Mouse (Mus musculus) G1E (cell line): Measurements from ENCODE around the gene Gm13288.

Experiments used
- CTCF ChIP-seq: IDR thresholded peaks from 2 replicates; pipeline ENCODE4 v1.5.1; 2012; ENCODE audit warnings: low read depth, low read length, inconsistent platforms, mixed read lengths
- GATA1 ChIP-seq: IDR thresholded peaks from 2 replicates; pipeline ENCODE4 v1.6.1; 2012; ENCODE audit warnings: borderline replicate concordance, low read length, inconsistent platforms, mixed read lengths
- GATA2 ChIP-seq: IDR thresholded peaks from 2 replicates; pipeline ENCODE4 v1.6.1; 2012; ENCODE audit warnings: low read depth, low read length, inconsistent platforms, borderline replicate concordance
- POLR2AphosphoS5 ChIP-seq: IDR thresholded peaks from 2 replicates; pipeline ENCODE4 v1.6.1; 2012; ENCODE audit warnings: low read depth, low read length, inconsistent platforms; ENCODE audit not compliant: insufficient replicate concordance
- TAL1 ChIP-seq: conservative IDR thresholded peaks from 2 replicates; pipeline ENCODE4 v1.6.1; 2012; ENCODE audit warnings: low read depth, low read length, inconsistent platforms, mixed read lengths

GRCm38 (mm10) chr4:88845334-88845733 is 40.0 kb downstream of the Gm13288 start:
- no peak for TF ChIP-seq CTCF
- TF ChIP-seq GATA2 = no peak
- no peak for TF ChIP-seq GATA1
- no peak for TF ChIP-seq POLR2AphosphoS5
- TF ChIP-seq TAL1 = no peak
